Mouse (Mus musculus): ENCODE data around the gene Ankrd1.

Gene Ankrd1

DNA sequence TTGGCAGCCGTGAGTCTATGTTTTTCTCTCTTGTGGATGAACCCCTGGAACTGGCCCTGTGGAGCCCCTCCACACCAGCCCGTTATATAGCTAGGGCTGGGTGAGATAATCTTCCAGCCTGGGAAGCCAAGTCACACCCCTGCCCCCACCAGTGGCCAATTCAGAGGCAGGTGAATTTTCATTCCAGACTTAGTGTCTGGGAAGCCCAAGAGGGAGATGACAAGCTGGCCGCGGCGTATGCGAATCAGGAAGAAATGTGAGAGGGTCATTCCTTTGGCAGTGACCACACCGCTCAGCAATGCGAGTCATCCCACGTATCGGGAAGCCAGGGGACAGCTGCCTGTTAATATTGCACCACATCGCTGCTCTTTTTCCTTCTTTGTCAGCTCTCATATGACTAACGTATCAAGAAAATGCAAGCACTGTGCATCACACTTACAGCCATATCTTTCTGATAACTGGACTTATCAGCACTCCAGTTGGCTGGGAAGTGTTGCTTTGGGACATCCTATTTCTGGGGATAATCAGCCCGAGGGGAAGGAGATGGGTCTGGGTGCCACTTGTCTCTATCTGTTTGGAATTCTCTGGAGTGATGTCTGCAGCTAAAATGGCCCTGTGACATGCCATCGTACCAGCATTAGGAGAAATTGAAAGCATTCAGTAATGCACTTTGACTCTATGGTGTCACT, at the start of gene Ankrd1:
Gene Ankrd1 (minus strand): TSS at position 317 of the 689 bp plus-strand sequence.
- DNase-seq (ENCODE audit: low read depth, low spot score) = no peak

DNA sequence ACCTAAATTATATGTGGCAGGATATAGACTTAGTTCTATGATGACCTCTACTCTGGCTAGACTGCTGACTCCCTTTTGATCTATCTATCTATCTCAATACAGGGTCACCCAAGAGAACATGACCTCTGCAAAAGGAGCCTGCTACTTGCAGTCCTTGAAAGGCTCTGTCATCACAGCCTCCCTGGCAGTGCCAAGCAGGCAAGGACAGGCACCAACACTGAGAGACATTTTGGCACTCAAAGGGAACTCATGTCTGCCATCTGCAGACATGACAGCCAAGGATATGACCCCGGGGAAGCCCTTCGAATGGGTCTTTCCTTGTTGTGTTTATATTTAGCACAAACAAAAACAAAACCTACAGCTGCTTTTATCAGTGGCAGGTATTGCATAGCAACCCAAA, 49.2 kb upstream of the Ankrd1 start:
- DNase-seq (ENCODE audit: low read depth, low spot score) = no peak

GRCm38 (mm10) chr19:36168121-36168520, 48.2 kb upstream of the Ankrd1 start:
- DNase-seq (ENCODE audit: low read depth, low spot score) = no peak

DNA sequence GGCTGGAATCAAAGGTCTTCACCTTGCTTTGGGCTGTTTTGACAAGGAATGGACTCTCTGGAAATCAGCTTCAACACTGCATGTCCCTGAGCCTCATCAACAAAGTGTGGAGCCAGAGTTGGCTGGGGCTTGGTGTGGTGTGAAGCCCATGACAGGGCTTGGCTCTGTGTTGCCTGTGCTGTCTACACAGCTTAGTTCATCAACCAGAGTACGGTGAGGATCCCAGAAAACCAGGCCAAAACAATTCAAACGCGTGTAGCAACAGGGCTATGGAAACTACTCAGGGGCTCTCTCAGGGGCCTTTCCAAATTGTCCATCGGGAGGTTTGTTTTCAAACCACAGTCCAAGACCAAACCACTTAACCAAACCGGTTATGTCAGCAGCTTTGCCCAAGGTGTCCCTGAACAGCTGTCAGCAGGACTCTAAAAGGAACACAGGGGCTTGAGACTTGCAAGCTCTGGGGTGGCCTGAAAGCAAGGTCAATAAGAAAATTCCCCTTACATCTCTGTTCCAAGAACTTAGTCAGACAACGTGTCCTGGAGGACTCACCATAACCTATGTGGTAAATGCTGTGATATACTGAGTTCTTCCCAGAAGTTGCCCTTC, 47.5 kb upstream of the Ankrd1 start:
- no peak for DNase-seq (ENCODE audit: low read depth, low spot score)

GRCm38 (mm10) chr19:36166401-36167160, 46.7 kb upstream of the Ankrd1 start:
- no peak for DNase-seq (ENCODE audit: low read depth, low spot score)

- DNase-seq (ENCODE audit: low read depth, low spot score) = no peak
These were observed 45.5 kb upstream of the Ankrd1 start for GRCm38 (mm10) chr19:36165351-36165750.

DNA sequence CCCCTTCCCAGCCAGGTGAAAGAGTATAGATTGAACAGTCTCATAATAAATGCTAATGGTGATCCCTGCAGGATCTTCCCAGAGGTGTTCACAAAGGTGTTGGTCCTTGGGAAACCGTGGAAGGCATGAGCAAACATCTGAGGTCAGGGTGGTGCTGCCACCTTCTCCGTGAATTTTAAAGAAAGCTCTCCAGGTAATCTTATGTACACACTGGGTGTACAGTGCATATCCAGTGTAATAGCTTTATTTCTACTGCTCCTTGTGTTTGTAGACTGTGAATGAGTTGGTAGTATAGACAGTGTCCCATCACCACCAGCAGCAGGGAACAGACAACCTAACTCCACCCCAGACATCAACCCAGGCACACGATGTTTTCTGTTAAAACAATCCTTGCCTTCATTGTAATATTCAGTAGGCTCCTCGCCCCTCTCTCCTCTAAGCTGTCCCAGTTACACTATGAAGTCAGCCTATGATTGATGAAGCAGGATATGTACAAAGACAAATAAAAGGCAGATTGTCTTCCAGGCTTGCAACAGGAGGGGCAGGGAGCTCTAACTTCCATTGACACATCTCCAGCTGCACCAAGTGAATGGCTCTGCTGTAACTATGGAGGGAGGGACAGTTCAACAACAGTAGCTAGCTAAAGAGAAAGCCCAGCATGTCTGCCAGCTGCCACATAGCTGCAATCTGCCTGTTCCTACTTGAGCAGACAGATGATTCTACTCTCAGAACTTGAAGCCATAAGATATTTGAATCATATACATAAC, 30.5 kb upstream of the Ankrd1 start:
- no peak for DNase-seq (ENCODE audit: low read depth, low spot score)

GRCm38 (mm10) chr19:36148578-36148977, 28.7 kb upstream of the Ankrd1 start:
- no peak for DNase-seq (ENCODE audit: low read depth, low spot score)

GRCm38 (mm10) chr19:36143571-36143970, 23.7 kb upstream of the Ankrd1 start:
- no peak for DNase-seq (ENCODE audit: low read depth, low spot score)

DNA sequence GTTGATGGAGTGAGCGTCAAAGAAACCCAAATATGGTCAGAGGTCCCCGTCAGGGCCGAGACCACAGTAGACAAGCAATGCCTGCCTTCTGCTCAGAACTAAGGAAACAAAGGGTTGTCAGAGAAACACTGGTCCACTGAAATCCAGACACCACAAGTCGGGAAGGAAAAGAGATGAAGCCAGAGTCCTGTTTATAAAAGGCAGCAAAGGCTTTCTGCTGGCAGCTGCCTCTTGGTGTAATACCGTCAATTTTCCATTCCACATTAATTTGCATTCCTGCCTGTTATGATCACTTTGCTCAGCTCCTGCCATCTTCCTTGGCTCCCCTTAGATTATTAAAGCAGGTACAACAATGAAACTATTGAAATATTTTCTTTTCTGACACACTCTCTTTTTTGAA, 13.8 kb upstream of the Ankrd1 start:
- no peak for DNase-seq (ENCODE audit: low read depth, low spot score)

GRCm38 (mm10) chr19:36133064-36133463, 13.2 kb upstream of the Ankrd1 start:
- no peak for DNase-seq (ENCODE audit: low read depth, low spot score)

- no peak for DNase-seq (ENCODE audit: low read depth, low spot score)
These were observed 12.1 kb upstream of the Ankrd1 start for GRCm38 (mm10) chr19:36131990-36132389.

- no peak for DNase-seq (ENCODE audit: low read depth, low spot score)
These were observed 10.3 kb upstream of the Ankrd1 start for GRCm38 (mm10) chr19:36130181-36130580.

- no peak for DNase-seq (ENCODE audit: low read depth, low spot score)
These were observed 9.7 kb upstream of the Ankrd1 start for GRCm38 (mm10) chr19:36129643-36130042.

- no peak for DNase-seq (ENCODE audit: low read depth, low spot score)
These were observed 9.3 kb upstream of the Ankrd1 start for GRCm38 (mm10) chr19:36129213-36129612.

DNA sequence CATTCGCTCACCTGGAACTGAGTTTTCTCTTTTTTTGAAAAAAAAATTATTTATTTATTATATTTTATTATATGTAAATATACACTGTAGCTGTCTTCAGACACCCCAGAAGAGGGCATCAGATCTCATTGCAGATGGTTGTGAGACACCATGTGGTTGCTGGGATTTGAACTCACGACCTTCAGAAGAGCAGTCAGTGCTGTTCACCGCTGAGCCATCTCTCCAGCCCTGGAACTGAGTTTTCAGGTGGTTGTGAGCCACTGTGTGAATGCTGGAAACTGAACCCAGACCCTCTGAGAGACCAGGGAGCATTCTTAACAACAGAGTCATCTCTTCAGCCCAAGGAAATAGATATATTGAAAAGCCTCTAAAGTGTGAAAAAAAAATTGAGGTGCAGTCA, 8.5 kb upstream of the Ankrd1 start:
- DNase-seq (ENCODE audit: low read depth, low spot score) = no peak

GRCm38 (mm10) chr19:36124203-36124602, 4.3 kb upstream of the Ankrd1 start:
- DNase-seq (ENCODE audit: low read depth, low spot score) = no peak

DNA sequence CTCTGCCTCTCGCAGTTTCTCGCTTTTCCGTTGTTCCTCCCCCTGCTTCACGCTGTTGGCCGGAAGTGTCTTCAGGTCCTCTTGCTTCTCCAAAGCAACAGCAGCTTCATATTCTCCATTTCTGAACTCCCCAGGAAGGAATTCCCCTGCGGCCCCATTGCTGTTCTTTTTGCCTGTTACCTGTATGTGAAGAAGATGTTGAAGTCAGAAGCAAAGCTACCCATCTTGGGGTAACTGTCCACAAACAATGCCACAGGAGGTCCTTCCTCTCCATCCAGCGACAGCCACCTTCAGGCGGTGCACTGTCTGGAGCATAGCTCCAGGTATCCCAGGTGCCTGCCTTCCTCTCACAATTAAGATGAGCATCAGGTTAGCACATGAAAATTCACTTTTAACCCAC, 680 bp downstream of the Ankrd1 start:
- no peak for DNase-seq (ENCODE audit: low read depth, low spot score)

DNA sequence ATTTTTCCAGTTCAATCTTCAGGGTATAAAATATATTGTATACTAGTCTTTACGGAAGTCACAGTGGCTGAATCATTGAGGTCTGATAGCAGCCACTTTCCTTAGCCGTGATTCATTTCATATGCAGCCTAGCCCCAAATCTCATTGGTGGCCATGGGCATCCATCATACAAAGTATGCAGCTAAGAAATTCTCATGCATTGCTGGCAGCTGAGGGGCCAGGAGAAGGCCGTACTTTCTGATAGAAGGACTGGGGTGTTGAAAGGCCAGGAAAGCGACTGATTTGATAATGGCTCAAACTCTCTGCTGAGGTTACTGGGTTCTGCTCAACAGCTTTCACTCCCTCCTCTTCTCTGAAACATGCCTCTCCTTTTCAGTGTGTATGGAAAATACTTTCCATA, 3.7 kb downstream of the Ankrd1 start:
- DNase-seq (ENCODE audit: low read depth, low spot score) = no peak

DNA sequence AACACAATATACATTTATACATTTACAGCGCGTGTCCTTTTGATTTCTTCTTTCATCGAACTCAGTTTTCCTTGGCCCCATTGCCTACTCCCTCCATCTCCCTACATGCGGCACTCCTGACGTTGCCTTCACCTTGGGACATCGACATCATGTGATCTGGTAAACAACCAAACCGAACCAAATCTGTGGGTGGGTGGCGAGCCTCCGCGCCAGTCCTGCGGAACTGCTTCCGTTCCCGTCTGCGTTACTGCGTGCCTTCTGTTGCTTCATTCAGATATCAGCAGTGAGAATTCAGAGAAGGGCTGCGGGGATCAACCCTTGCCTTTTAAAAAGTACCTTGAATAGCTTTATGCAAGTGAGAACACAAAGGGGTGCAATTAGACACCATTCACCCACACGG, 7.9 kb downstream of the Ankrd1 start:
- no peak for DNase-seq (ENCODE audit: low read depth, low spot score)

DNA sequence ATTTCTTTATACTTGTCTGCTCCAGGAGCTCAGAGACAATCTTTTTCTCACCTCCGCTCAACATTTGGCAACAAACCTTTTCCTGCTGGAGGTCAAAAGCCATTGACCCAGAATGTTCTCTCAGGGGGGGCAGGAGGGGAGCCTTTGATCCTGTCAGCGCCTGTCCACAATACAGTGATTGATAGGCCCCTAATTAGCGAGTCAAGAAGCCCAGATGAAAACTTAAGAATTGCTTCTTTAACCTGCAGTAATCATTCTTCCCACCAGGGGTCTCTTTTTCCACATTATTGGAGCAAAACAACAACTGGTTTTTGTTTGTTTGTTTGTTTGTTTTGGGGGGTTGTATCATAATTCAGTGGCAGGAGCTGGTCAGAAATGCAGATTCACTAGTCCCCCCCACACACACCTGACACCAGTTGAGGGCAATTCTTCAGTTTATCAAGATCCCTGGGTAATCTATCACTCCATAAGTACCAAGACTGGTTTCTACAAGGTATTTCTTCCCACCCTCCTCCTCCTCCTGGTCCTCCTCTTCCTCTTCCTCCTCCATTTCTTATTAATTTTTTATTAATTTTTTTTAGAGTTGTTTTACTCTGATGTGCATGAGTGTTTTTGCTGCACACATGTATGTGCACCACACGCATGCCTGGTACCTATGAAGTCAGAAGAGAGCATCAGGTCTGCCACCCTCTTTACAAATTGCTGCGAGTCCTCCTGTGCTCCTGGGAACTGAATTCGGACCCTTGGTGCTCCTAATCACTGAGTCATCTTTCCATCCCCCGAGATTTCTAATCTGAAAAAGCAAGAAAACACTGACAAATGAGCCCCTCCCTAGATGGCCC, 8.6 kb downstream of the Ankrd1 start:
- DNase-seq (ENCODE audit: low read depth, low spot score) = no peak
